Mouse (Mus musculus) heart, postnatal 4 days (tissue): Measurements from ENCODE around the gene Npcd. TPM values are rescaled to one million over a fixed set of nuclear protein-coding genes. Genes with fewer than 3 reads are reported as not detected.
A peak's percentile ranks its signal among the peaks of the same experiment; 100 is the strongest.

Experiments
- DNase-seq: peaks from one replicate; pipeline ENCODE4 v3.0.0; 2021
- total RNA-seq, 2 experiments: library from RNA; stranded (reverse); gene quantifications; 2 replicates each; pipeline ENCODE4 v1.2.3; 2021

Gene Npcd
- total RNA-seq, 2 experiments from 2014 or later = 1.3 to 1.5 TPM

DNA sequence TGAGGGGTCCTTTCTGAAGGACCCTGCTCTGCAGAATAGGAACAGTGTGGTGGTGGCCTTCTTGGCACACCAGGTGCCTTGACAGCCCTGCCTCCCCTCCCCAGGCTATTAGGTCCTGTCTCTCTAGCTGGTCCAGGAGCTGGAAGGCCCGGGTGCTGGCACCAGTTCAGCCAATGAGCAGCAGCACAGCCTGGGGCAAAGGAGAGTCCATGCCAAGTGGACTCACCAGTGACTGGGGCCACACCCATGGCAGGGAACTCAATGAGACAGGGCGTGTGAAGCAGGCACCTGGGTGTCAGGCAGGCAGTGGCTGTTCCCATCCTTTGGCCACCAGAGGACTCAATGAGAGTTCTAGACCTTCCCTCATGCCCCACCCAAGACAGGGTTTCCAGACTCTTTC, 68.7 kb downstream of the Npcd start:
- peak; percentile 40 for DNase-seq

DNA sequence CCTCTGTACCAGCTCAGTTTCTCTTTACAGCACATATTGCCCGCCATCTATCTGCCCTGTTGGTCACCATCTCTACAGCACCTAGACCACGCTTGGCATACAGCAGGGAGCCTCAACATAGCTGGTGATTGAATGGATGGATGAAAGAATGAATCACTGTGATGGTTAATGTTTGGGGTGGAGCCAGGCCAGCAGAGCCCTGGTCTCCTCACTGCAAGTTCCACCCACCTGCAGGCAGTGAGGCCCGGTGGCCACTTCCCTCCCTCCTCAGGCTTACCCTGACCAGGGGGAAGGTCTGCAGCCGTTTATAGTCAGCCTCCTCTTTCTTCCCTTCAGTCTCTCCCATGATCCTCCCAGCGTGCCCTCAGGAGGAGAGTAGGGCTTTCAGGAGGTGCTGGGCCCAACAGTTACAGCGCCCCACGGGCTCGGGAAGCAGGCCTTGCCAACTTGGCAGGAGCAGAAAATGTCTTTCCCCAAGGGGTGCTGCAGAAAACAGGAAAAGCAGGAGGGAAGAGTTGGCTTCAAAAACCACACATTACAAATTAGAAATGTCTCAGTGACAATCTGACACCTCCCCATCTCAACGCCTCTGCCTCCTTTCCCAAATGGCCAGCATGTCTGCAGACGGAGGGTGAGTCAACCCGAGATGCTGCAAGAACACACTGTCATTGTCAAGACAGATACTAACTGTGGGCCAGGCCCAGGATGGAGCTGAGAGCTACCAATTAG, 69.3 kb downstream of the Npcd start:
- no peak for DNase-seq

DNA sequence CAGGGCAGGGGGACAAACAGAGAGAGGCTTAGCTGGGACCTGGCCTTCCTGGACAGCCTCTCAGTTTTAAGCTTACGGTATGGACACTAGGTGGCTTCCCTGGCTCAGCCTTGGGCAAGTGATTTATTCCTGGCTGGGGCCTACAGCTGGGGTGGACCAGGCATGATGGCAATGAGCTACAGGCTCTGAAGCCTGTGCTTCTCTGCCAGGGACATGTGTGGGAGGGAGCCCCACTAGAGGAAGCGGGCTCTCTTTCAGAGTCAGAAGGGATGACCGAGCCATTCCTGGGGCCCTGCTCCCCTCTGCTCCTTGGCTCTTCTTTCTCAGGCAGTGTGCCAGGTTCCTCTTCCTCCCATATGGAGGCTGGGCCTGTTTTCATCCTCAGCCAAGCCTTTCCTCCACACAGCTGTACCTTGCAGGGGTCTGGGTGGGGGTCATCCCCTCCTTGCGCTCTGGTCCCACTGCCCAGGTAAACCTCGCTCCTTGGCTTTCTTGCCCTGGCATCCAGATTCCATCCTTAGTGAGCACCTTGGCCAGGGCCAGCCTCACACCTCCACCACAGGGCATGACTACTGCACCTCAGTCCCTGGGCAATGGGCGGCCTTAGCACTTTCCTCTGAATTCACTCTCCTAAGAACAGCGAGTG, 70.3 kb downstream of the Npcd start:
- peak; percentile 27 for DNase-seq

DNA sequence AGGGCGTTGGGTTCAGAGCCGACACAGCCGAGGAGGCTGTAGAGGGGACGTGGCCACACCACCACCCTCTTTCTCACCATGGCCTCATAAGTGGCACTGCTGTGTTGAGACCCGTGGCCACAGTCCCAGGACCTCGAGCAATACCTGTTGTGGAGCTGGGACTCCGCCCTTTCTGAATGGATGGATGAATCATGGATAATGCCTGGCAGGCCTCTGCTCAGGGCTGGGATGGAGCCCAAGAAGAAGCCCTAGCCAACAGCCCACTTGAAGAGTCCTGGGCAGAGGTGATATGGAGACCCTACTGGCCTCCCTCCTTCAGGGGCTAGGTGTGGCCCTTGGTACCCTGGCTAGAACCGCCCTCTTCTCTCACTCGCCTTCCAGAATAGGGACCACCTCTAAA, 71.0 kb downstream of the Npcd start:
- no peak for DNase-seq

DNA sequence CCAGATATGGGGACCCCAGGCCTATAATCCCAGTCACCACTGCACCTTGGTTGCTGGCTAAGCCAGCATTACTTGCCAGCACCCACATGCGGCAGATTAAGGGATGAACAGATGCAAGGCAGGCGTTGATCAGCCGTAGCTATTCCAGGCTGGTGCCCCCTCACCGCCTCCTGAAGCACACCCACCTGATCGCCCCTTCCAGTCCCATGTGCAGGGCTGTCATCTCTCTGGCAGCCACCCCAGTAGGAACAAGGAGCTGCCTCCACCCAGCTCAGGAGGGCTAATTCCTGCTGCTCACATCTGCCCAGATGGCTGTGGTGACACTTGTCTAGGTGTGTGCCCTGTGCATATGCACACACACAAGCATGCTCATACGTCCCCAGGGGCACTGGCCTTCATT, 73.1 kb downstream of the Npcd start:
- DNase-seq = no peak

DNA sequence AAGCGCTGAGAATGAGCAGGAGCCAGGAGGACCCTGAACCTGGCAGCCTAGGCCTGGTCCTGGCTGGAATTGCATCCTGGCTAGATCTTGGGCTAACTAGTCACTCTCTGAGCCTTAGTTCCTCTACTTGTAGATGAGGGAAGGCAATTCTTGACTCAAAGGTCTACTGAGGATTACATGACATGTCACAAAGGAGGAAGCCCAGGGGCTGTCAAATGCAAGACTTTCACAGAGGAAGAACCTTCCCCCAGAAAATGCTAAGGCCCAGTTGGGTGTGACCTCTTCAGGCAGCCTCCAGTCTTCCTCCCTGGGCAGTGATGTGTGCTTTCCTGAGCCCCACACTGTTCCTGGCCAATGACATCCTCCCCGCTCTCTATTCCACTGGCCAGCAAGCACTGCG, 76.9 kb downstream of the Npcd start:
- no peak for DNase-seq

DNA sequence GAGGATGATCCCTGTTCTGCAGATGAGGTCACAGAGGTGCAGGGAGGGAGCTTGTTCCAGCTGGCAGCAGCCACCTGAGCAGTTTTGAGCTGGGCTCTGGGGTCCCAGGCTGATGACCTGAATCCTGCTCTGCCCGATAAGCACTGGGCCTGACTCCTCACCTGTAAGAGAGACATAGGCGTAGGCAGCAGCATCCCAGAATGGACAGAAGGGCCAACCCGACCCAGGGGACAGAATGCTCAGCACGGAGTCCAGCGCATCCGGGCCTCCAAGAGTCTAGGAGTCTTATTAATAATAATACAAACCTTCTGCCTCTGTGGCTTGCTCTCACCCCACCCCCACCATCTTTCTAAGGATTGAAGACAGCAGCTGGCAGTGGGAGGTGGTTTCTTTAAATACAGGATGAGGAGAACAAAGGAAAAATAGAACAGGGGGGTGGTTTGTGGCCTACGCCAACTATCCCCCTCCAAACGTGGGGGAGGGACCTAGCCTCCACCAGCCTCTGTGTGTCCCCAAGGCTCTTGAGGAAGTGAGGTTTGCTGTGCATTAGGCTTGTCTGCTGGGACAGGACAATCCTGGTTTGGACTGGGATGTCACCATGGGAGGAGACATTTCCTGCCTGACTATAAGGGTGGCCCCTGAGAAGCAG, 77.9 kb downstream of the Npcd start:
- DNase-seq = no peak

DNA sequence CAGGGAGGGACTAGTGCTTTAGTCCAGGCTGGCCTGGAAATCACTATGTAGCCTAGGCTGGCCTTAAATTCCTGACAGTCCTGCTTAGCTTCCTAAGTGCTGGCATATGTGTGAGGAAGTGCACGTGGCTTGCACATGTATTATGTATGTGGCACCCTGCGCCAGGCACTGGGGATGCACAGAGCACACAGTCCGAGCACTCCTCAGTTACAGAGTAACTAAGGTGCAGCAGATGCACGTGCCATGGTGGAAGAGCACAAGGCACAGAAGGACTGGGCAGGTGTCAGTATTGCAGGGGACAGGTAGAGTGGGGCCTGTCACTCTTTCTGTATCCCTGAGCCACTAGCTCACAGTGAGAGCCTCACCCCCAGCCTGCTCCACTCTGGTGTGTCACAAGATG, 78.9 kb downstream of the Npcd start:
- DNase-seq = no peak

DNA sequence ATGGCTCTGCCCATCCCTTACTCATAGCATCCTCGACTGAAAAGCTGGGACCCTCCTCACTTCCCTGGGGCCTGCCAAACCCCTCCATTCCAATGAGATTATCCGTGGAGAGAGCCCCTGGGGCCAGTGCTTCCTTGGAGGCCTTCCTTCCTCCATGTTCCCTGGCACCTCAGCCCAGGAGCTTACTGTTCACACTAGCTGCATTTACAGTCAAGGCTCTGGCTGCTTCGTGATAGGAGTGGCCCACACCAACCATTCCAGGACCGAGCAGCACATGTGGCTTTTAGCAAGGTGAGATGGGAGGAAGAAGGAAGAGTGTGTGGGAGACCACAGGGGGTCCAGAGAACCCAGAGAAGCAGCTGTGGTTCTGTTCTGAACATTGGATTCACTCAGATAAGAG, 80.2 kb downstream of the Npcd start:
- no peak for DNase-seq

DNA sequence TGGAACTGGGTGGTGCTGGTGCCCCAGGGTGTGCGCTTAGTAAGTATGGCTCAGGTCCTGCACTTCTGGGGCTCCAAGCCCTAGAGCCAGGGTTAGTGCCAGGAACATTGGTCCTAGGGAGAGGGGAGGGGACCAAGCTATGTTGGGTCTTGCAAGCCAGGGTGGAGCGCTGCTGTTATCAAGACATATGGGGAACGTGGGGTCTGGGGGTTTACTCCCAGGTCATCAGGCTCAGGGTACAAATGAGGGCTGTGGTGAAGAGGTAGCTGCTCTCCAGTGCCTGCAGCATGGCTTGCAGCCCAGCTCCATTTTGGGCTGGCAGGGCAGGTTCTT, 80.7 kb downstream of the Npcd start:
- no peak for DNase-seq

DNA sequence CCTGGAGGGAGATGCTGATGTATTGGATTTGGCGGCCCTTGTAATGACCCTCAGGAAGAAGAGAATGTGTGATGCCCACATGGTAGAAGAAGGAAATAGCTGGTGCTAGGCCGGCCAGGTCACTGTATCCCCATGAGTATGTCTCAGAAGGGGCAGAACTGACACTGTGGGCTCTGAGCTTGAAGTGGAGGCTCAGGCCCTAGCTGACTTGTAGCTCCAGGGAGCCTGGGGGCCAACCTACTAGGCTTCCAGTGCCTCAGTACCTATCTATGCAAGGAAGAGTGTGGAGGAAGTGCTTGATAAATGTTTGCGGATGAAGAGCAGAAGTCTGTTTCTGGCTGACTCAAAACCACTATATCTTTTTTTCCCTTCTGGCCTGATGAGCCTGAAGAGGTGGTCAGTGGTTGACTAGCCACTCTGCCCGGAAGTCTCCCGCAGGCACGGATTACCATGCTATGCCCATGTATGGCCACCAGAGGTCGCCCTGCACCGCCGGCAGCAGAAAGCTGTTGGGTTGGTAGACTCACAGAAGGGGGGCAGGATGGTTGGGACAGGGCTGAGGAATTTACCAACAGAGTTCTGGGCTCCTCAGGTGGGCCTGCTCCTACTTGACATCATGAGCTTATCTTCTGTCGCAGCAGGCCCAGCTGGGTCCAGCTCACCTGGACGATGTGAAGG, 81.2 kb downstream of the Npcd start:
- peak; percentile 89 for DNase-seq

DNA sequence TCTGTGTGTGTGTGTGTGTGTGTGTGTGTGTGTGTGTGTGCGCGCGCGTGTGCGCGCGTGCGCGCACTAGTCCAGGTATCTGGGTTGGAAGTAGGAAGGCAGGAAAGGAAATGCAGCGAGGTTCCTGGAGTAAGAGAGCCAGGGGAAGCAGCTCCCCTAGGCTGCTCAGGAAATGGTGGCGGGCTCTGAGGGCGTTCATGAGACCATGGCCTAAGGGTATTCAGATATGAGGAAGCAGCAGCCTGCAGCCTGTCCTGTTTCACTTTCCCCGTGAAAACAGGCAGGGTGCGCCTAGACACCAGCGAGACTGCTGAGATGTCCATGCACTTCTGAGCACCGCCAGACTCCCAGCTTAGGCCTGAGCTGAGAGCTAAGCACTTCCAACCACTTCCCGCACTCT, 82.3 kb downstream of the Npcd start:
- no peak for DNase-seq

DNA sequence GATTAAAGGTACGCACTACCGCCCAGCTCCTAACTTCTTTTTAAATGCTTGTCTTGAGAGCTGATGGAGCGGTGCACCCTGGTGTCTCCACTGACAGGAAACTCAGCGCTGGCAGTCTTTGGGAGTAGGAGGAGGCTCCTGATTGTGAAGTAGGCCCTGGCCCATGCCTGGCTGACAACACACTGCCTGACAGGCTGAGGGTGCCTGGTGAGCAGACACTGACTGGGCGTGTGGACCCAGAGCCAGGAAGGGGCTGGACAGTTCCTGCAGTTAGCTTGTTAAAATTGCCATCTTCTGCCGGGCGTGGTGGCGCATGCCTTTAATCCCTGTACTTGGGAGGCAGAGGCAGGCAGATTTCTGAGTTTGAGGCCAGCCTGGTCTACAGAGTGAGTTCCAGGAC, 83.8 kb downstream of the Npcd start:
- no peak for DNase-seq

DNA sequence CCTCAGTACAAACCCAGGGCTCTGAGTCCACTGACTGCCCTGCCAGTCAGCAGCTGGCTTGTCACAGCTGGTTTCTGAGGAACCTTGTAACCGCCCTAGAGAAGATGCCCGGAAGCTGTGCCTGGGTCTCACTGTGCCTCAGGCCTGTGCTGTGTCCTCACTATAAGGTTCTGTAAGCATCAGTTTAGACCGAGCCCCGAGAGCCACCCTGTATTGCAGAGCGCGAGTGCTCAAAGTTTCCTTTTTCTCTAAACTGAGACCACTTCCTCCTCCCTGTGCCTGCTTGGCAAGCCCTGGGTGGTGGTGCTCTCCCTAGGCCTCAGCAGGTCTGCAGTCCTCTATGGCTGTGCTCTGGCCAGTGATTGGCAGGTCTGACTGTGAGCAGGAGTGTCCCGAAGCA, 84.9 kb downstream of the Npcd start:
- no peak for DNase-seq

DNA sequence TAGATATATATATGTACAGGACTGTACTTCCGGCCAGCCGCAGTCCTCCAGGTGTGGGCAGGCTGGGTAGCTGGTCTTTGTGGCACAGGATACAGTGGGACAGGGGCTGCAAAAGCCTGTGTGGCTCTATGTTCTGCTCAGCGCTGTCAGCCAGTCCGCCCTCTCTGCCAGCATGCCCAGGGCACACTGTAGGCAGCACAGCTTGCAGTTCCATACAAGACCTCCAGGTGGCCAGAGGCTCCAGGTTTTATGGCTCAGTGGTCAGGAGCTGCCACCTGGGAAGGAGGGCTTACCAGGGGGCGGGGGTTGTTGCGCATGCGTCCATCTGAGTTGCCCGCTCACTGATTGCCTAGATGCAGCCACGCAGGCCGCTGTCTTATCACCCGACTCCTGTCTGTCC, 86.0 kb downstream of the Npcd start:
- peak; percentile 46 for DNase-seq

DNA sequence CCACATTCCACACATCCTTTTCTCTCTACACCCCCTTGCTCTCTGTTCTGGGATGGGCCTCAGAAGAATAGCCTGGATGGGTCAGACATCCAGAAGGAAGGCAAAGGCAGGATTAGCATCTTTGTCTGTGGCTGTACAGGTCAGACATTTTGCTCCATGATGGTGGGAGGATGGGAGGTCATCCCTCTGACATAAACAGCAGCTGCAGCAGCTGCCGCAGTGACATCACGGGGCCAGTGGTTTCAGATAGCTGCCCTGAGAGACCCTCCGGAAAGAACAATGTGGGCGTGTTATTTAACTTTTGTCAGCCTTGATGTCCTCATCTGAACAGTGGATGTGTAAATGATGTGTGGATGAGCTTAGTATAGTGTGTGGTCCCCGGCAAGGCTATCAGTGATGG, 88.2 kb downstream of the Npcd start:
- no peak for DNase-seq

DNA sequence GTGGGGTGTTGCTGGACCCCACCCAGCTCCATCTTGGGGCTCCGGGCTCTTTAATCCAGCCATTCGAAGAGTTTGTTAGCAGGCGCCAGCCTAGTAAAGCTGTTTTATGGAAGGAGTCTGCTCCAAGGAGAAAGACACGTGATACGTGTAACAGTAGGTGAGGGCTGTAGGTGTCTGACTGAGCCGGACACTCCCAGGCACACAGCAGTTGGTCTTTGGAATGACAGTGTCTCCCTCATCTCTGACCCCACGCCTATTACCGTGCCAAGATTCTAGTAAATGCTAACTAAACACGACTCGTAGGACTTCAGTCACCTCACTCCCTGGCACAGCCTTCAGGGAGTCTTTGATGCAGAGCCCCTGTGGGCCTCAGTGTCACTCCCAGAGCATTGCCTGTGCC, 88.7 kb downstream of the Npcd start:
- no peak for DNase-seq

DNA sequence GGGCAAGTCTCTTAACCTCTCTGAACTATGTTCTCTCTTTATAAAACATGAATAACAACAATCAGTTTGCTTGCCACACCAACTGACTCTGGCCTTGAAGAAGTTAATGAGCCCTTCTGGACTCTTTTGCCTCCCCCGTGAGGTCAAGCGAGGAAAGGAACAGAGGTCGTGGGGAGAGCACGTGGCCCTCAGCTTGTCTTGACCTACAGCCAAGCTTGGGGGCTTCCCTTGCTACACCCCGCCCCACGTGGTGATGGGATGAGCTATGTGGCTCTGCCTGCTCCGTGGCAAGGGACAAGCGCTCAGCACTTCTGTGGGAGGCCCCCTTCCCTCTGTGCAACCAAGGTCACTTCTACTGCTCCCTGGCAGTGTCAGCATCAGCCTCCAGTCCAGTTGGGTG, 89.3 kb downstream of the Npcd start:
- no peak for DNase-seq

DNA sequence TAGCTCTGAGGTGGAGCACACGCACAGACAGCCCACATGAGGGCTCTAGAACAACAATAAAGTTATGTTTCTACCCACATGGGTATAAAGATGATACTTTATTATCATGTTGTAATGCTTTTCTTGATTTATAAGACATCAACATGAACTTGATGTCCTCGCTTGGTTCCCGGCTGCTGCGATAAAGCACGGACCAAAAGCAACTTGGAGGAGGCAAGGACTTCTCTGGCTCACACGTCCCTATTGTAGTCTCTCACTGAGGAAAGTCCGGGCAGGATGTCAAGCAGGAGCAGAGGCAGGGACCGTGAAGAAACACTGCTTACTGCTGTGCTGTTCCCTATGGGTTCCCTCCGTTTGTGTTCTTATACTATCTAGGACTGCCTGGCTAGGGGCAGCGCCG, 90.0 kb downstream of the Npcd start:
- DNase-seq = no peak

DNA sequence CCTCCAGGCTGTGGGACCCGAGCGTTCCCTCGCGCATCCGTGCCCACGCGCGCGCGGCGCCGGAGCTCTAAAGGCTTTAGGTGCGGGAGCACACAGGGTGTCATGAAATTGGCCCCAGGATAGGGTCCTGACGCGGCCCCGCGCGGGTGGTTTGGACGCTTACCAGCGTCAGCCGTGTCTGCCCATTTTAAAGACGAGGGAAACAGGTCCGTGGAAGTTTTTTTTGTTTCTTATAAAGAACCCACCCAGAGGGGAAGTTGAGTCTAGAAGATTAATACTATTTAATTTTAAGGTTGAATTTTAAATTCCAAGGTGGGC, 91.4 kb downstream of the Npcd start:
- DNase-seq = no peak

DNA sequence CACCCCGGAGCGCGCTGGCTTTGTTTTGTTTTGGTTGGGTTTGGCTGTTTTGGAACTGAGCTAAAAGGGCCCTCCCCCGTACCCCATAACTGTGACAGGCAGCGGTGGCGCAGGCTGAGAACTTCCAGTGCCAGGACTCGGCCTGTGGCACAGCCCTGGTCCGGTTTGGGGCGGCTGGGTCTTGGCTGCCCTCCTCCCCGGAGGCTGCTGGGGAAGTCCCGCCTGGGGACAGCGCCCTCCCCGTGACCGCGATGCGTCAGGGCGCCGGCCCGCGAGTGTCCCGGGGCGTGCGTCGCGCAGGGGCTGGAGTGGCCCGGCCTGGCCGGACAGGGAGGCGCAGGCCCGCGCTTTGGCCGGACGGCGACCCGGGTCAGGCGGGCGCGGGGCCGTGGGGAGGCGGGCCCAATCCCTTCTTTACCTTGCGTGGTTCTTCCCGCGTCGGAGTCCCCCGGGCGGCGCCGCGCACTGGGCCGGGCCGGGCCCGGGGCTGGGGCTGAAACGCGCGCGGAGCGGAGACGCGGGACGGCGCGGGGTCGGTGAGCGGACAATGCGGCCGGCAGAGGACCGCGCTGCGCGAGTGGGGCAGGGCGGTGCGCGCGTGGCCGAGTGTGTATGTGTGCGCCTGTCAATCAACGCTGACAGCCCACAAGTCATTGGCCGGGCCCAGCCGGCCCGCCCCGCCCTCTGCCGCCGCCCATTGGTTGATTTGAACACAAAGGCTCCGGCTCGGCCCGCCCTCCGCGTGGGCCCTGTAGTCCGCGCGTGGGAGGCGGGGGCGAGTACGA, 91.9 kb downstream of the Npcd start, which contains the start of gene Sun2:
Sun2 (minus strand) TSS at position 616 of the 785 bp plus-strand sequence.
- peak; percentile 94 for DNase-seq

DNA sequence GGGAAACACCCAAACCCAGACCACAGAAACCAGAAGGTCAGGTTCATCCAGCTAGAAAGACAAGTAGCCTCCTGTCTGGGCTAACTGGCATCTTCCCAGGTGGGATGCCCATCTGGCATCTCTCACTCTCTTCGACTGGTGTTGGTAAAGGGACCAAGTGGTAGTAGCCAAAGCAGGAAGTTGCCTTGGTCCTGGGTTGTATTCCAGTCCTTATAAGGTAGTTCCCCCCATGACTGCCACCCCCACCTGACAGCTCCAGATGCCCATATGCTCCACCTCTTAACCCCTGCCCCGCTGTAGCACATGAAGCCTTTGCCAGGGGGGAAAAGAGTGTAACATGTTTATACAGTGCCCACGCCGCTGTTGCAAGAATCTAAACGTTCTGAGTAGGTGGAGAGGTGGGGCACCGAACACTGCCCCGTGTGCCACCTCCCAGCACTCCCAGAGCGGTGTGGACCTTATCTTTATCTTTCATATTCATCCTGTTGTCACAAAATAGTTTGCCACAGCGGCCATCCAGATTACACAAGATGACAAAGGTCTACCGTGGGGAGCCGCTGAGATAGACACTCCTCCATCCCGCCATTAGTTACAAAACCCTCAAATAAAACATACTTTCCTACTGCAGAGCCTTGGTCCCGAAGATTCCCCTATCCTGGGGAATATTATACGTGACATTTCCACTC, 92.7 kb downstream of the Npcd start:
- peak; percentile 43 for DNase-seq
